Mouse (Mus musculus) heart, adult 2 months (tissue): ENCODE data around the gene Arhgef17.

Source experiments
- CTCF ChIP-seq: fragments of 200-600 bp; IDR thresholded peaks from 2 replicates; pipeline ENCODE4 v1.8.1; 2022; ENCODE audit warnings: antibody characterized with exemption, mild to moderate bottlenecking, moderate library complexity
- EP300 ChIP-seq: fragments of 200-500 bp; IDR thresholded peaks from 2 replicates; pipeline ENCODE4 v1.6.1; 2011; ENCODE audit warnings: low read depth, low read length, control low read depth; ENCODE audit not compliant: insufficient read depth
- POLR2A ChIP-seq: fragments of 200-500 bp; IDR thresholded peaks from 2 replicates; pipeline ENCODE4 v1.6.1; 2011; ENCODE audit warnings: mild to moderate bottlenecking, low read depth, low read length, control low read depth; ENCODE audit not compliant: insufficient read depth

GRCm38 (mm10) chr7:100845026-100845400 is 86.9 kb downstream of the Arhgef17 start:
- TF ChIP-seq CTCF (no peak), EP300 (no peak), POLR2A (no peak)
